Mouse (Mus musculus) E14TG2a.4 (cell line): ENCODE measurements around the gene Zdhhc18.

Experiments
- CTCF ChIP-seq: conservative IDR thresholded peaks from 2 replicates; pipeline ENCODE4 v1.5.1; 2014; ENCODE audit warnings: low read length
- NANOG ChIP-seq: IDR thresholded peaks from 2 replicates; pipeline ENCODE4 v1.6.1; 2014; ENCODE audit warnings: borderline replicate concordance, low read length, mixed read lengths
- POU5F1 ChIP-seq: IDR thresholded peaks from 2 replicates; pipeline ENCODE4 v1.6.1; 2014; ENCODE audit warnings: low read length, borderline replicate concordance

- TF ChIP-seq CTCF (no peak), POU5F1 (no peak), NANOG (no peak)
Observed at GRCm38 (mm10) chr4:133625621-133626071, 24.3 kb downstream of the Zdhhc18 start.
